Mouse (Mus musculus) liver, adult 2 months (tissue): ENCODE measurements at regions not wholly inside any gene's neighbourhood (a gene's known extent, or its start where the extent isn't known, plus 50 kb on each side); places are given as distances from the start of the nearest gene placed in this dataset.
A peak's percentile ranks its signal among the peaks of the same experiment; 100 is the strongest.

ENCODE experiments used
- DNase-seq: peaks from one replicate; pipeline ENCODE4 v3.0.0-alpha.2; 2011; ENCODE audit warnings: low read depth, low spot score; ENCODE audit errors: extremely low read depth
- H3K27ac ChIP-seq: fragments of 200-500 bp; replicated peaks from 2 replicates; pipeline ENCODE4 v1.5.1; 2012; ENCODE audit warnings: low read depth, mild to moderate bottlenecking, control low read depth, inconsistent platforms, low read length; ENCODE audit not compliant: insufficient read depth
- H3K27me3 ChIP-seq: fragments of 200-500 bp; 2 replicates; pipeline ENCODE4 v1.6.1; 2012; ENCODE audit warnings: mild to moderate bottlenecking, moderate library complexity, low read length, inconsistent platforms; ENCODE audit not compliant: control insufficient read depth, insufficient read depth
- H3K36me3 ChIP-seq: fragments of 200-500 bp; 2 replicates; pipeline ENCODE4 v1.6.1; 2012; ENCODE audit warnings: low read length, inconsistent platforms; ENCODE audit not compliant: control insufficient read depth, insufficient read depth
- H3K4me1 ChIP-seq: fragments of 200-500 bp; 2 replicates; pipeline ENCODE4 v1.6.1; 2011; ENCODE audit warnings: low read length; ENCODE audit not compliant: control insufficient read depth, insufficient read depth
- H3K4me3 ChIP-seq: fragments of 200-500 bp; 2 replicates; pipeline ENCODE4 v1.5.1; 2011; ENCODE audit warnings: low read depth, mild to moderate bottlenecking, control low read depth, low read length, moderate library complexity; ENCODE audit not compliant: insufficient read depth
- H3K79me2 ChIP-seq: fragments of 200-500 bp; 2 replicates; pipeline ENCODE4 v1.6.1; 2012; ENCODE audit warnings: inconsistent platforms, mild to moderate bottlenecking, low read length, moderate library complexity; ENCODE audit not compliant: control insufficient read depth, insufficient read depth
- H3K9ac ChIP-seq: fragments of 200-500 bp; 2 replicates; pipeline ENCODE4 v1.6.1; 2012; ENCODE audit warnings: low read depth, mild to moderate bottlenecking, control low read depth, inconsistent platforms, low read length
- CTCF ChIP-seq: fragments of 200-500 bp; IDR thresholded peaks from 2 replicates; pipeline ENCODE4 v1.5.1; 2011; ENCODE audit warnings: low read depth, low read length, control low read depth
- POLR2A ChIP-seq: fragments of 200-500 bp; IDR thresholded peaks from 2 replicates; pipeline ENCODE4 v1.6.1; 2011; ENCODE audit warnings: low read length, control low read depth; ENCODE audit not compliant: insufficient read depth; ENCODE audit errors: extremely low read depth
- WGBS: fragments of 180-500 bp; shearing (Covaris S2); methylation state at CpG from one replicate; pipeline ENCODE4 v1.1.7; 2018; 5-methylcytosine and 5-hydroxymethylcytosine counted together

DNA sequence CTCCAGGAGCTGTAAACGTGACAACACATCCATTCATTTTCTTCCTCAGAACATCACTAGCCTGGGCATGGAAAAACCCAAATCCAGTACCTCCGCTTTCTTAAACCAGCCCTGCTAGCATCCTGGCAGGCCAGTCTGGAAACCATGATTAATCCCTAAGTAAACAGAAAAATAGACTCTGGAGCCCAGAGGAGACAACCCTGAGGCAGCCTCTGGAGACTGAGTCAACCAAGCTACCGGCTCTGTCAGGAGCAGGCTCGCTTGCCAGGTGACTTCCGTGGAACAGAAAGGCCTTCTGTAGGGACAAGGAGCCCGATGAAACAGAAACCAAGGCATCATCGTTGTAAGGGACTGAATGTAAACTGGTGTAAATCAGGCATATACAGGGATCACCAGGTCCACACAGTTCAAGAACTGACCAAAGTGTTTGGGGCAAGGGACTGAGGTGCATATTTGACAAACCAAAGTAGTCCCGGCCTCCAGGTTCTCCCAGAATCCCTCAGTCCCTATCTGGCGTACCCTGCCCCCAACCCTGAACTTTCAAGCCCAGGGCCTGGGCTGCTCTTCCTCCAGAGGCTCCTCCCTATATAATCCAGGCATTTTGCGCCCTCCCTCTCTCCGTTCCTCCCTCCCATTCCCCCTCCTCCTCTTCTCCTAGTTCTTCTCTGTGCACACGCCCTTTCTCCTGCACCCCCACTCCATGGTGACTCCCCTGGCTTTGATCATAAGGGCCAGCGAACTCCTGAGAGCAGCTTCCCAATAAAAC is 54.6 kb upstream of the Ivns1abp start:
- no peaks in the 10 kb centered on the region for H3K27me3 ChIP-seq
- no peaks in the 10 kb centered on the region for H3K79me2 ChIP-seq
- no peak overlapping the region for H3K4me3 ChIP-seq
- no peak overlapping the region for H3K27ac ChIP-seq
- TF ChIP-seq POLR2A (no peak), CTCF (no peak)
- H3K4me1 ChIP-seq = peaks cover 2% of the 10 kb centered on the region; the same call in 1 of the 2 replicates
- DNase-seq = peak; percentile 46
- 59% methylated on average over 13 of the region's 13 CpGs for WGBS
- no peak overlapping the region for H3K9ac ChIP-seq
- H3K36me3 ChIP-seq = no peaks in the 10 kb centered on the region

DNA sequence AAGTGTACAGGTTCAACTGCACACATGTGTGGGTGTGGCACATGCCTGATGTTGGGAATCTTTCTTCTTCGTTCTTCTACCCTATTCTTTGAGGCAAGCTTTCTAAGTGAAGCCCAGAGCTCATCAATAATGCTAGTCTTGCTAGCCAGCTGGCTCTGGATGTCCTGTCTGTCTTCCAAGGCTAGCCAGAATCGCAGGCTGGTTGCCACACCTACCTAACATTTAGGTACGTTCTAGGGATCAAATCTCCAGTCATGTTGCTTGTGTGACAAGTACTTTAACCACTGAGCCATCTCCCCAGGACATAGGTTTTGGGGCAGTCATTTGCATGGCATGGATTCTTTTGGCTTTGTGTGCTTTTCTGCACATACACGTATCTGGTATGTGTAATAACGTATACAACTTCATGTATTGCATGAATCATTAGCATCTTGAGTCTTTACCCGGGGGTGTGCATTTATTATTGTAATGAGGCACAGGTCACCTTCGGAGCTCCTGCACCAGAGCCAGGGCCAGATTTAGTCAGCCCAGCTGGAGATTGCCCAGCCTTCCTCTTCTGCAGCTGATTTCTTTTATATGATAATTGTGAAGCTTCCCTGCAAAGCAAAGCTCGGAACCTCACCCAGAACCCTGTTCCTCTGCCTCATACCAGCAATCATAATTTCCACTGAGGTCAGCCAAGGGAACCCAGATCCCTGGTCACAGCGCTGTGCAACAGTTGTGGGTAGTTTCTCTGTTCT is 50.8 kb upstream of the Ivns1abp start:
- no peak overlapping the region for H3K9ac ChIP-seq
- DNase-seq = peak; percentile 54
- TF ChIP-seq CTCF (no peak), POLR2A (no peak)
- no peaks in the 10 kb centered on the region for H3K36me3 ChIP-seq
- no peaks in the 10 kb centered on the region for H3K27me3 ChIP-seq
- H3K27ac ChIP-seq = no peak overlapping the region
- H3K79me2 ChIP-seq = no peaks in the 10 kb centered on the region
- H3K4me3 ChIP-seq = no peak overlapping the region
- H3K4me1 ChIP-seq = peaks cover 8% of the 10 kb centered on the region
- 70% methylated on average over 9 of the region's 9 CpGs for WGBS
